Mouse (Mus musculus): Measurements from ENCODE around the gene Lig4. TPM values are rescaled to one million over a fixed set of nuclear protein-coding genes. Genes with fewer than 3 reads are reported as not detected.

Lig4 gene
- polyA plus RNA-seq, 1 experiment from 2014 or later = 10.1 TPM

Other genes starting within 250 kb of the Lig4 start
- 11.6 and 13.0 TPM in 2 replicates for gene Fam155a, start 206.5 kb downstream of the Lig4 start, polyA plus RNA-seq (2016; fragmentation: Nextera tagmentation; extraction: Ambion mirVana)
- not detected in 2 replicates for gene Gm10217, start 113.4 kb downstream of the Lig4 start, polyA plus RNA-seq (2016; fragmentation: Nextera tagmentation; extraction: Ambion mirVana)
- gene Abhd13, start within 50 bp of the Lig4 start, polyA plus RNA-seq (2016; fragmentation: Nextera tagmentation; extraction: Ambion mirVana) = 19.6 and 20.6 TPM in 2 replicates
- gene Tnfsf13b, start 28.8 kb upstream of the Lig4 start, polyA plus RNA-seq (2016; fragmentation: Nextera tagmentation; extraction: Ambion mirVana) = 1.4 and 1.8 TPM in 2 replicates
- gene Myo16, start 176.2 kb upstream of the Lig4 start, polyA plus RNA-seq (2016; fragmentation: Nextera tagmentation; extraction: Ambion mirVana) = 2.8 and 3.4 TPM in 2 replicates